Mouse (Mus musculus): ENCODE results near the gene Slc25a39. TPM values are rescaled to one million over a fixed set of nuclear protein-coding genes. Genes with fewer than 3 reads are reported as not detected.

Gene Slc25a39
- total and polyA plus RNA-seq, 3 experiments: 108 to 226 (median 199) TPM

DNA sequence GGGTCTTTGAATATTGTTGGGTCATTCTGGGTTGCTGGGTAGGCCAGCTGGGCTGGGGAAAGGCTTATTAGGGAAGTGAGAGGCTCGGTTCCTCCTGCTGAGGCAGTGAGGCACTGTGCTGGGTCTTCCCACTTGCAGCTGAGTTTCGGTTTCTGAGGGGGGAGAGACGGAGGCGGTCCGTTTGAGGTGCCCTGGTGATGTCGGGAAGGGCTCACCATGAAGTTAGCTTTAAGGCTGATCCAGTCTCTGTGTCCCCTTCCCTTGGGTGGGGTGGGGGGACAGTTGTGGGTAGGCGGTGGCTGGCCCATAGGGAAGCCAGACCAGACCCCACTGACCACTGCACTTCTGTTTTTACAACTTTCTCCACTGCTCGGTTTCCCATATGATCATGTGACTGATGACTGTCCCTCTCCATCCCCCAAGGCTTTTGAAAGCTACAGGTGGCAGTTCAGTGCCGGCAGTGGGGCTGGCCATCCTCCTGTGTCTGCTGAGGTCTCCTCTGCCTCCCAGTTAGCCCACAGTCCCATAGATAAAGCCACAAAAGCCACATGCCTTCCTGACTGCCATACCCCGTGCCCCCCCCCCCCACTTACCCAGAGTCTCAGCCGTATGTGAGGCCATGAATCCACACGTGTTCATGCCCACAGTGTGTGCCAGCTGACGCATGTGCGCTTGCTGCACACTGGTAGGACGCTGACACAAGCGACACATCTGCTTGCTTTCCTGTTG, 24.5 kb upstream of the Slc25a39 start:
- H3K4me1 ChIP-seq (ENCODE audit: control insufficient read depth in 1 of 2, insufficient read depth in 2 of 2): peaks cover 27 to 53% of the 10 kb centered on the region in 2 experiments

DNA sequence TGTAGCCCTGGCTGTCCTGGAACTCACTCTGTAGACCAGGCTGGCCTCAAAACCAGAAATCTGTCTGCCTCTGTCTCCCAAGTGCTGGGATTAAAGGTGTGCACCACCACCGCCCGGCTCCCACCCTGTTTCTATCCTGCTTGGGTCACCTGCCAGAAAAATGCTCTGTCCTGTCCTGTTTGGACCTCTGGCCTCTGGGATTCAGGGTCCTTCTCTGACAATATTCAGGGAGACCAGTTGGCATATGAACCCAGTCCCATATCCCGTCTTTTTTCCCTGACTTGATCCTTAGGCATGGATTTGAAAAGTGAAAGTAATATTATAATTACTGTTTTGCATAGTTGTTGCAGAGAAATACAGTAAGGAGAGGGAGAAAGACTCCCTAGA, 24.0 kb upstream of the Slc25a39 start:
- Histone ChIP-seq H3K4me2 (ENCODE audit: insufficient read depth, low read depth, poor library complexity, severe bottlenecking) (peak overlapping the region; percentile 73), H3K79me2 (replicated peaks; ENCODE audit: control insufficient read depth, extremely low read depth, insufficient read depth, poor library complexity, severe bottlenecking) (no peaks in the 10 kb centered on the region), H3K27me3 (replicated peaks) (no peaks in the 10 kb centered on the region), H3K4me1 (ENCODE audit: control insufficient read depth in 1 of 2, insufficient read depth in 2 of 2) (peaks cover 27 to 53% of the 10 kb centered on the region in 2 experiments), H3K9ac (ENCODE audit: insufficient read depth, low read depth) (no peak overlapping the region), H3K4me3 (replicated peaks in 1 of 3; ENCODE audit: low read depth in 2 of 3, low read length in 2 of 3, poor library complexity in 1 of 3) (peak overlapping the region; percentile 38 to 60 (median 43)), H3K27ac (ENCODE audit: insufficient read depth, low read depth) (peak overlapping the region; percentile 78), H3K9me3 (replicated peaks; ENCODE audit: low read length) (peaks cover 9% of the 10 kb centered on the region), H3K36me3 (replicated peaks in 1 of 2; ENCODE audit: control insufficient read depth in 1 of 2, insufficient read depth in 1 of 2, low read length in 1 of 2) (peaks cover 21 to 32% of the 10 kb centered on the region in 2 experiments)
- dilution Hi-C loops (cut with MboI; ENCODE audit: extremely low pct_ligation_motif_present, extremely low pct_unique_long_range_greater_than_20kb, low sequenced_read_pairs) (no loop called here), in situ Hi-C loops (cut with MboI; ENCODE audit: low pct_ligation_motif_present, low pct_unique_long_range_greater_than_20kb, low sequenced_read_pairs) (loop anchor here (5.0 kb wide), 1 partner anchor 129 kb away; no protein-coding TSS in a partner anchor)
- no peak for DNase-seq (ENCODE audit: extremely low read depth)
- TF ChIP-seq MXI1 (IDR thresholded peaks at IDR 0.05; ENCODE audit: low read depth, low read length): peak; percentile 12; the same call in 1 of the 2 replicates
- TF ChIP-seq TBP (conservative IDR thresholded peaks at IDR 0.05; ENCODE audit: low read depth, low read length): 0 out of 2 replicates have a peak, but pooled peaks have one; percentile 30
- TF ChIP-seq ZC3H11A (IDR thresholded peaks at IDR 0.05; ENCODE audit: low read depth, low read length): no peak
- no peak for TF ChIP-seq POLR2A (IDR thresholded peaks at IDR 0.05; ENCODE audit: low read depth, low read length)
- TF ChIP-seq JUN (IDR thresholded peaks at IDR 0.05; ENCODE audit: insufficient read depth, low read depth, low read length): peak; percentile 29; the same call in 1 of the 2 replicates
- 0 out of 2 replicates have a peak, but pooled peaks have one; percentile 10 for TF ChIP-seq KAT2A (IDR thresholded peaks at IDR 0.05; ENCODE audit: insufficient replicate concordance, low read length)
- peak; percentile 86; the same call in 1 of the 2 replicates for TF ChIP-seq CHD1 (IDR thresholded peaks at IDR 0.05; ENCODE audit: low read depth, low read length)
- no peak for TF ChIP-seq SIN3A (IDR thresholded peaks at IDR 0.05; ENCODE audit: low read length)
- TF ChIP-seq MYC (IDR thresholded peaks at IDR 0.05; ENCODE audit: low read depth, low read length): no peak
- TF ChIP-seq ZNF384 (IDR thresholded peaks at IDR 0.05; ENCODE audit: low read depth, low read length): peak; percentile 6; the same call in 1 of the 2 replicates
- TF ChIP-seq ETS1 (conservative IDR thresholded peaks at IDR 0.05; ENCODE audit: low read depth, low read length): no peak

More for the DNA sequence above, 24.5 kb upstream of the Slc25a39 start:
- H3K27ac ChIP-seq (ENCODE audit: insufficient read depth, low read depth): peak overlapping the region; percentile 88
- peak overlapping the region; percentile 24 to 60 (median 43) for H3K4me3 ChIP-seq (replicated peaks in 1 of 3; ENCODE audit: low read depth in 2 of 3, low read length in 2 of 3, poor library complexity in 1 of 3)
- dilution Hi-C loops (cut with MboI; ENCODE audit: extremely low pct_ligation_motif_present, extremely low pct_unique_long_range_greater_than_20kb, low sequenced_read_pairs) (no loop called here), in situ Hi-C loops (cut with MboI; ENCODE audit: low pct_ligation_motif_present, low pct_unique_long_range_greater_than_20kb, low sequenced_read_pairs) (loop anchor here (5.0 kb wide), 1 partner anchor 130 kb away; no protein-coding TSS in a partner anchor)
- DNase-seq (ENCODE audit: extremely low read depth): peak; percentile 99
- H3K9ac ChIP-seq (ENCODE audit: insufficient read depth, low read depth): peak overlapping the region; percentile 14; the same call in 1 of the 2 replicates
- TF ChIP-seq ZNF384 (IDR thresholded peaks at IDR 0.05; ENCODE audit: low read depth, low read length) (no peak), MEF2A (IDR thresholded peaks at IDR 0.05; ENCODE audit: borderline replicate concordance, low read depth, low read length) (peak; percentile 89), KAT2A (IDR thresholded peaks at IDR 0.05; ENCODE audit: insufficient replicate concordance, low read length) (no peak), PAX5 (IDR thresholded peaks at IDR 0.05; ENCODE audit: low read length) (no peak), USF2 (conservative IDR thresholded peaks at IDR 0.05; ENCODE audit: low read depth, low read length) (peak; percentile 85), ZC3H11A (IDR thresholded peaks at IDR 0.05; ENCODE audit: low read depth, low read length) (no peak), USF1 (IDR thresholded peaks at IDR 0.05; ENCODE audit: low read depth, low read length) (peak; percentile 84), NRF1 (IDR thresholded peaks at IDR 0.05; ENCODE audit: low read depth, low read length) (peak; percentile 69), ELF1 (IDR thresholded peaks at IDR 0.05; ENCODE audit: low read depth, low read length) (peak; percentile 59; the same call in 1 of the 2 replicates), JUND (conservative IDR thresholded peaks at IDR 0.05; ENCODE audit: low read depth, low read length) (0 out of 2 replicates have a peak, but pooled peaks have one; percentile 17), MAZ (IDR thresholded peaks at IDR 0.05; ENCODE audit: low read depth, low read length) (peak; percentile 94), RAD21 (IDR thresholded peaks at IDR 0.05; ENCODE audit: low read depth, low read length) (no peak), EP300 (IDR thresholded peaks at IDR 0.05; ENCODE audit: low read length) (peak; percentile 98), BHLHE40 (IDR thresholded peaks at IDR 0.05; ENCODE audit: low read depth, low read length) (peak; percentile 98), TCF12 (IDR thresholded peaks at IDR 0.05; ENCODE audit: low read depth, low read length) (peak; percentile 99), MAFK (IDR thresholded peaks at IDR 0.05; ENCODE audit: insufficient replicate concordance, low read length) (peak; percentile 90), GABPA (IDR thresholded peaks at IDR 0.05; ENCODE audit: insufficient replicate concordance, low read depth, low read length) (no peak), TBP (conservative IDR thresholded peaks at IDR 0.05; ENCODE audit: low read depth, low read length) (peak; percentile 78), CHD2 (IDR thresholded peaks at IDR 0.05; ENCODE audit: low read length) (peak; percentile 86), POLR2A (IDR thresholded peaks at IDR 0.05; ENCODE audit: low read depth, low read length) (peak; percentile 68), IRF4 (IDR thresholded peaks at IDR 0.05; ENCODE audit: low read depth, low read length) (peak; percentile 98), MAX (IDR thresholded peaks at IDR 0.05; ENCODE audit: low read length) (peak; percentile 97), UBTF (IDR thresholded peaks at IDR 0.05; ENCODE audit: low read depth, low read length) (peak; percentile 29; the same call in 1 of the 2 replicates), ETS1 (conservative IDR thresholded peaks at IDR 0.05; ENCODE audit: low read depth, low read length) (peak; percentile 98), ZKSCAN1 (IDR thresholded peaks at IDR 0.05; ENCODE audit: borderline replicate concordance, low read depth, low read length) (no peak), RCOR1 (conservative IDR thresholded peaks at IDR 0.05; ENCODE audit: low read depth, low read length) (peak; percentile 99), MYC (IDR thresholded peaks at IDR 0.05; ENCODE audit: low read depth, low read length) (peak; percentile 93), POLR2AphosphoS2 (IDR thresholded peaks at IDR 0.05; ENCODE audit: low read depth, low read length) (no peak), MXI1 (IDR thresholded peaks at IDR 0.05; ENCODE audit: low read depth, low read length) (peak; percentile 90)
- H3K27me3 ChIP-seq (replicated peaks): no peaks in the 10 kb centered on the region
- peaks cover 14% of the 10 kb centered on the region for H3K9me3 ChIP-seq (replicated peaks; ENCODE audit: low read length)
- no peaks in the 10 kb centered on the region for H3K79me2 ChIP-seq (replicated peaks; ENCODE audit: control insufficient read depth, extremely low read depth, insufficient read depth, poor library complexity, severe bottlenecking)
- peak overlapping the region; percentile 41 for H3K4me2 ChIP-seq (ENCODE audit: insufficient read depth, low read depth, poor library complexity, severe bottlenecking)
- peaks cover 21 to 35% of the 10 kb centered on the region in 2 experiments for H3K36me3 ChIP-seq (replicated peaks in 1 of 2; ENCODE audit: control insufficient read depth in 1 of 2, insufficient read depth in 1 of 2, low read length in 1 of 2)

Data from CH12.LX (cell line).